Mouse (Mus musculus): ENCODE measurements at regions not wholly inside any gene's neighbourhood (a gene's known extent, or its start where the extent isn't known, plus 50 kb on each side); places are given as distances from the start of the nearest gene placed in this dataset.

DNA sequence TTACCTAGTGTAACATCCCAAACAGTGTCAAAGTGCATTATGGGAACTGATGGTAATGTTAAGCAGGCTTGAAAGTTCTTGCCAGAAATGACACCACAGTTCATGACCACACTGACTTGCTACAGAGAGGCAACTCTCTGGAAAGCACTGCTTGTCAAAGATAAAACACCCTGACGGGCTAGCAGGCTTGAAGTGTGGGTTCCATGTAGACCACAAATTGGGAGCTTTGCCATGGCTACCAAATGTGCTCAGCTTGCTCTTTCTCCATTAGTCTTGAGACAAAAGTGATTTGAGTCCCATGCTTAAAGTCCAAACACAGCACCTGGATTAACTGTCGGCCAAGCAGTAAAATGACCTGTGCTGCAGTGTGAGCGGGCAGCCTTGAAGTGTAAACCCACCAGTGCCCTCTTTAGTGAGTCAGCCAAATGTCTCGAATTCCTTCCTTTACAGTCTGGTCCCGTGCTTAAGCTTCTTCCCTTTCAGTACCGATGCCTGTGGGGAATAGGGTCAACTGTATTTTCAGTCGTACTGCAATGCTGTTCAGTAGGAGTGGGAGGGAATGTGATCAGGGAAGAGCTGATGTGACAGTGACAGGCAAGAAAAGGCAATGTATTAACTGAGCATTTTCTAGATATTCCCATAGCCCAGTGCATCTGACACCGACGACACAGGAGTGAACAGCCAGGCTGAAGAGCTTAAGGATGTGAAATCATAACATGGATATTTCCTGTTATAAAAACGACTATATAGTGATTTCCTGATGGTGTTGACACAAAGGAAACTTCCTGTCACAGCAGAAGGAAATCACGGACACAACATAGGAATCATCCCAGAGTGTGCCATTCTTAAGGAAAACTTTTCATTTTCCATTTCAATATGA lies 600.4 kb upstream of the Nr5a2 start:
- no peak overlapping the region for H3K4me3 ChIP-seq (ENCODE audit: control insufficient read depth in 1 of 2, insufficient read depth in 1 of 2, low read depth in 2 of 2, low read length in 2 of 2)
- H3K27ac ChIP-seq (ENCODE audit: control insufficient read depth, low read depth, low read length), result no peak overlapping the region
- H3K9ac ChIP-seq (ENCODE audit: control insufficient read depth, low read depth, low read length, poor library complexity, severe bottlenecking), result no peak overlapping the region
- H3K27me3 ChIP-seq (ENCODE audit: control insufficient read depth in 1 of 2, insufficient read depth in 2 of 2, low read length in 2 of 2), result no peaks in the 10 kb centered on the region
- H3K36me3 ChIP-seq (ENCODE audit: control insufficient read depth in 1 of 2, insufficient read depth in 2 of 2, low read length in 2 of 2), result no peaks in the 10 kb centered on the region
- no peaks in the 10 kb centered on the region for H3K4me1 ChIP-seq (ENCODE audit: control insufficient read depth in 1 of 2, insufficient read depth in 2 of 2, low read length in 2 of 2)
- TF ChIP-seq UBTF (IDR thresholded peaks at IDR 0.05; ENCODE audit: borderline replicate concordance, insufficient read depth, low read depth, low read length) (no peak), RAD21 (IDR thresholded peaks at IDR 0.05; ENCODE audit: low read depth, low read length) (no peak), POLR2A (IDR thresholded peaks at IDR 0.05; ENCODE audit: control insufficient read depth in 1 of 2, insufficient read depth in 1 of 2, low read depth in 1 of 2, low read length in 2 of 2, poor library complexity in 1 of 2) (no peak), POLR2AphosphoS2 (IDR thresholded peaks at IDR 0.05; ENCODE audit: low read length) (no peak), CHD1 (IDR thresholded peaks at IDR 0.05; ENCODE audit: low read depth, low read length) (no peak), GABPA (IDR thresholded peaks at IDR 0.05; ENCODE audit: low read depth, low read length) (no peak), MEF2A (IDR thresholded peaks at IDR 0.05; ENCODE audit: extremely low read depth, insufficient replicate concordance, low read depth, low read length, poor library complexity, severe bottlenecking) (no peak), USF2 (IDR thresholded peaks at IDR 0.05; ENCODE audit: borderline replicate concordance in 1 of 2, insufficient read depth in 1 of 2, low read depth in 1 of 2, low read length in 2 of 2) (no peak), SIN3A (IDR thresholded peaks at IDR 0.05; ENCODE audit: low read length) (no peak), MAFK (IDR thresholded peaks at IDR 0.05; ENCODE audit: borderline replicate concordance, low read depth, low read length) (no peak), ZMIZ1 (IDR thresholded peaks at IDR 0.05; ENCODE audit: low read depth, low read length) (no peak), NELFE (IDR thresholded peaks at IDR 0.05; ENCODE audit: low read depth, low read length) (no peak), TBP (IDR thresholded peaks at IDR 0.05; ENCODE audit: low read depth, low read length) (no peak), RCOR1 (IDR thresholded peaks at IDR 0.05; ENCODE audit: low read depth, low read length) (no peak), SMC3 (IDR thresholded peaks at IDR 0.05; ENCODE audit: low read depth, low read length) (no peak), NRF1 (IDR thresholded peaks at IDR 0.05; ENCODE audit: insufficient read depth, low read depth, low read length, poor library complexity, severe bottlenecking) (no peak), ZKSCAN1 (IDR thresholded peaks at IDR 0.05; ENCODE audit: low read depth, low read length) (no peak), MAZ (IDR thresholded peaks at IDR 0.05; ENCODE audit: low read depth, low read length) (no peak), POLR2AphosphoS5 (IDR thresholded peaks at IDR 0.05; ENCODE audit: borderline replicate concordance, low read depth, low read length) (no peak), ELF1 (IDR thresholded peaks at IDR 0.05; ENCODE audit: low read depth, low read length) (no peak)
- H3K9me3 ChIP-seq (replicated peaks; ENCODE audit: insufficient read depth, low read length), result no peaks in the 10 kb centered on the region
- DNase-seq (ENCODE audit: low read depth, low spot score), result no peak
- no peaks in the 10 kb centered on the region for H3K79me2 ChIP-seq (ENCODE audit: control insufficient read depth, insufficient read depth, low read length, poor library complexity)

Measured in MEL (cell line).